Mouse (Mus musculus) macrophage (primary cell): ENCODE measurements around the gene Ftl1. TPM values are rescaled to one million over a fixed set of nuclear protein-coding genes. Genes with fewer than 3 reads are reported as not detected.

ENCODE experiments used
- H3K27ac ChIP-seq: fragments of 350-480 bp; formaldehyde crosslinking; 2 replicates; pipeline ENCODE4 v1.9.0; 2021
- H3K36me3 ChIP-seq: fragments of 350-480 bp; formaldehyde crosslinking; 2 replicates; pipeline ENCODE4 v1.9.0; 2021; ENCODE audit errors: inconsistent target
- H3K4me3 ChIP-seq: fragments of 350-480 bp; formaldehyde crosslinking; 2 replicates; pipeline ENCODE4 v1.9.0; 2021; ENCODE audit errors: inconsistent target
- H3K79me2 ChIP-seq: fragments of 350-480 bp; formaldehyde crosslinking; 2 replicates; pipeline ENCODE4 v1.9.0; 2021; ENCODE audit errors: inconsistent target
- whole genome bisulfite sequencing: methylation state at CpG from one replicate; pipeline ENCODE4 v1.1.7; 2026; ENCODE audit warnings: inconsistent platforms; ENCODE audit not compliant: missing documents; 5-methylcytosine and 5-hydroxymethylcytosine counted together
- polyA plus RNA-seq: library from polyadenylated mRNA; stranded (reverse); fragments of 250-400 nt; gene quantifications from 3 replicates; pipeline ENCODE4 v1.2.4, GENCODE M21; 2018; ENCODE audit warnings: inconsistent platforms

The Ftl1 gene
- polyA plus RNA-seq, 1 experiment from 2014 or later, result 15,351 TPM

GRCm38 (mm10) chr7:45419859-45420614 is 39.6 kb downstream of the Ftl1 start:
- H3K36me3 ChIP-seq, result peaks cover 36% of the 10 kb centered on the region; the same call in 1 of the 2 replicates
- H3K27ac ChIP-seq, result no peak overlapping the region
- WGBS, result 59% methylated on average over 24 of the region's 27 CpGs

GRCm38 (mm10) chr7:45417962-45418492 is 41.7 kb downstream of the Ftl1 start:
- Histone ChIP-seq H3K79me2 (no peaks in the 10 kb centered on the region), H3K36me3 (peaks cover 16% of the 10 kb centered on the region; the same call in 1 of the 2 replicates), H3K4me3 (no peak overlapping the region), H3K27ac (no peak overlapping the region)
- 9% methylated on average over 13 of the region's 13 CpGs for WGBS

More at GRCm38 (mm10) chr7:45419859-45420614, 39.6 kb downstream of the Ftl1 start:
- Histone ChIP-seq H3K79me2 (no peaks in the 10 kb centered on the region), H3K4me3 (no peak overlapping the region)

GRCm38 (mm10) chr7:45415636-45416035 is 44.0 kb downstream of the Ftl1 start:
- no peak overlapping the region for H3K4me3 ChIP-seq
- H3K27ac ChIP-seq, result no peak overlapping the region
- 7% methylated on average over 37 of the region's 37 CpGs for WGBS
- no peaks in the 10 kb centered on the region for H3K79me2 ChIP-seq
- H3K36me3 ChIP-seq, result no peaks in the 10 kb centered on the region

GRCm38 (mm10) chr7:45414740-45415224 is 44.9 kb downstream of the Ftl1 start:
- no peak overlapping the region for H3K27ac ChIP-seq
- H3K79me2 ChIP-seq, result no peaks in the 10 kb centered on the region
- WGBS, result 16% methylated on average over 12 of the region's 12 CpGs
- H3K36me3 ChIP-seq, result no peaks in the 10 kb centered on the region
- H3K4me3 ChIP-seq, result no peak overlapping the region

- no peak overlapping the region for H3K4me3 ChIP-seq
Observed at GRCm38 (mm10) chr7:45413864-45414739, 45.6 kb downstream of the Ftl1 start.

GRCm38 (mm10) chr7:45413113-45413863 is 46.4 kb downstream of the Ftl1 start, which contains the start of gene Ntf5:
Gene Ntf5, plus strand, starts transcription at chr7:45413695.
- H3K27ac ChIP-seq, result no peak within 1 kb of the TSS
- H3K36me3 ChIP-seq, result no peaks in the 10 kb centered on the region
- H3K4me3 ChIP-seq, result no peak within 1 kb of the TSS
- WGBS, result 8% methylated on average over 37 of the region's 45 CpGs
- no peaks in the 10 kb centered on the region for H3K79me2 ChIP-seq

More at GRCm38 (mm10) chr7:45413864-45414739, 45.6 kb downstream of the Ftl1 start:
- Histone ChIP-seq H3K36me3 (no peaks in the 10 kb centered on the region), H3K27ac (no peak overlapping the region), H3K79me2 (no peaks in the 10 kb centered on the region)
- 3% methylated on average over 20 of the region's 27 CpGs for WGBS

- H3K79me2 ChIP-seq, result no peaks in the 10 kb centered on the region
- H3K27ac ChIP-seq, result no peak overlapping the region
- WGBS, result 68% methylated on average over 2 of the region's 2 CpGs
- no peaks in the 10 kb centered on the region for H3K36me3 ChIP-seq
- no peak overlapping the region for H3K4me3 ChIP-seq
Observed at GRCm38 (mm10) chr7:45412421-45412820, 47.3 kb downstream of the Ftl1 start.

- H3K4me3 ChIP-seq, result no peak overlapping the region
- no peaks in the 10 kb centered on the region for H3K79me2 ChIP-seq
- no peaks in the 10 kb centered on the region for H3K36me3 ChIP-seq
- WGBS, result 87% methylated on average over 8 of the region's 8 CpGs
- no peak overlapping the region for H3K27ac ChIP-seq
Observed at GRCm38 (mm10) chr7:45409497-45410163, 50.1 kb downstream of the Ftl1 start.

- WGBS, result 89% methylated on average over 17 of the region's 17 CpGs
- no peaks in the 10 kb centered on the region for H3K36me3 ChIP-seq
Observed at GRCm38 (mm10) chr7:45408949-45409348, 50.7 kb downstream of the Ftl1 start.

GRCm38 (mm10) chr7:45408351-45408750 is 51.3 kb downstream of the Ftl1 start:
- Histone ChIP-seq H3K4me3 (no peak overlapping the region), H3K27ac (no peak overlapping the region), H3K36me3 (no peaks in the 10 kb centered on the region), H3K79me2 (no peaks in the 10 kb centered on the region)
- WGBS, result 79% methylated on average over 7 of the region's 7 CpGs

More at GRCm38 (mm10) chr7:45408949-45409348, 50.7 kb downstream of the Ftl1 start:
- no peak overlapping the region for H3K27ac ChIP-seq
- no peaks in the 10 kb centered on the region for H3K79me2 ChIP-seq
- H3K4me3 ChIP-seq, result no peak overlapping the region

Other genes with a start within 250 kb of the Ftl1 start
- not detected in 3 replicates for gene Dkkl1, start 247.7 kb downstream of the Ftl1 start, polyA plus RNA-seq
- gene Tead2, start 244.1 kb downstream of the Ftl1 start, polyA plus RNA-seq, result not detected in 3 replicates
- gene Cd37, start 220.8 kb downstream of the Ftl1 start, polyA plus RNA-seq, result 88.2 to 139 TPM (median 131 TPM) in 3 replicates
- not detected in 3 replicates for gene Slc6a16, start 218.8 kb downstream of the Ftl1 start, polyA plus RNA-seq
- not detected in 3 replicates for gene Slc6a21, start 182.4 kb downstream of the Ftl1 start, polyA plus RNA-seq
- 4.2 to 6.1 TPM (median 4.7 TPM) in 3 replicates for gene Trpm4, start 126.1 kb downstream of the Ftl1 start, polyA plus RNA-seq
- not detected in 3 replicates for gene Hrc, start 124.6 kb downstream of the Ftl1 start, polyA plus RNA-seq
- gene Ppfia3, start 92.9 kb downstream of the Ftl1 start, polyA plus RNA-seq, result 0.27 to 0.75 TPM in 2 of 3 replicates, not detected in the other
- gene Lin7b, start 89.3 kb downstream of the Ftl1 start, polyA plus RNA-seq, result 0.50 TPM in 1 of 3 replicates, not detected in the others
- 174 to 235 TPM (median 186 TPM) in 3 replicates for gene Snrnp70, start 64.1 kb downstream of the Ftl1 start, polyA plus RNA-seq
- not detected in 3 replicates for gene Kcna7, start 54.2 kb downstream of the Ftl1 start, polyA plus RNA-seq
- gene Ntf5, start 46.2 kb downstream of the Ftl1 start, polyA plus RNA-seq, result not detected in 3 replicates
- not detected in 3 replicates for gene Lhb, start 39.1 kb downstream of the Ftl1 start, polyA plus RNA-seq
- gene Gys1, start 25.0 kb downstream of the Ftl1 start, polyA plus RNA-seq, result 7.1 to 9.5 TPM (median 7.3 TPM) in 3 replicates
- 14.9 to 41.5 TPM (median 18.7 TPM) in 3 replicates for gene Ruvbl2, start 21.8 kb downstream of the Ftl1 start, polyA plus RNA-seq
- gene Bax, start 7.0 kb upstream of the Ftl1 start, polyA plus RNA-seq, result 72.6 to 246 TPM (median 245 TPM) in 3 replicates
- not detected in 3 replicates for gene Tulp2, start 22.0 kb upstream of the Ftl1 start, polyA plus RNA-seq
- not detected in 3 replicates for gene Gm45808, start 26.9 kb upstream of the Ftl1 start, polyA plus RNA-seq
- 12.5 to 24.6 TPM (median 12.8 TPM) in 3 replicates for gene Dhdh, start 28.9 kb upstream of the Ftl1 start, polyA plus RNA-seq
- 298 to 734 TPM (median 400 TPM) in 3 replicates for gene Nucb1, start 50.5 kb upstream of the Ftl1 start, polyA plus RNA-seq
- 21.4 to 32.3 TPM (median 27.6 TPM) in 3 replicates for gene Ppp1r15a, start 66.4 kb upstream of the Ftl1 start, polyA plus RNA-seq
- gene Plekha4, start 66.4 kb upstream of the Ftl1 start, polyA plus RNA-seq, result 0.04 to 1.5 TPM (median 0.68 TPM) in 3 replicates
- 0.78 to 5.8 TPM (median 1.3 TPM) in 3 replicates for gene Hsd17b14, start 95.0 kb upstream of the Ftl1 start, polyA plus RNA-seq
- gene Bcat2, start 110.3 kb upstream of the Ftl1 start, polyA plus RNA-seq, result 31.4 to 52.8 TPM (median 38.5 TPM) in 3 replicates
- gene Fgf21, start 155.6 kb upstream of the Ftl1 start, polyA plus RNA-seq, result not detected in 3 replicates
- gene Fut1, start 157.4 kb upstream of the Ftl1 start, polyA plus RNA-seq, result not detected in 3 replicates
- gene Izumo1, start 161.9 kb upstream of the Ftl1 start, polyA plus RNA-seq, result not detected in 3 replicates
- 0.04 to 0.08 TPM (median 0.07 TPM) in 3 replicates for gene Rasip1, start 167.6 kb upstream of the Ftl1 start, polyA plus RNA-seq
- gene Mamstr, start 180.1 kb upstream of the Ftl1 start, polyA plus RNA-seq, result not detected in 3 replicates
- not detected in 3 replicates for gene Fut2, start 206.5 kb upstream of the Ftl1 start, polyA plus RNA-seq
- not detected in 3 replicates for gene Ntn5, start 224.1 kb upstream of the Ftl1 start, polyA plus RNA-seq
- not detected in 3 replicates for gene Sec1, start 234.5 kb upstream of the Ftl1 start, polyA plus RNA-seq
- gene Car11, start 240.0 kb upstream of the Ftl1 start, polyA plus RNA-seq, result 0.56 TPM in 1 of 3 replicates, not detected in the others
- gene Dbp, start 245.2 kb upstream of the Ftl1 start, polyA plus RNA-seq, result 11.3 to 58.2 TPM (median 52.9 TPM) in 3 replicates